22 mouse cellular contexts compared by ENCODE assay signal in genomic region chr5:150452004-150452626, GRCm38 (mm10).
DNase-seq lines count a peak whose midpoint lies in the region; ATAC-seq and TF ChIP-seq lines count a peak whose summit lies in the region.
"Had no signal": no experiment of that assay in that cellular context is flagged by ENCODE, and none has a peak within 500 bp of the region (broad histone marks: within the 10 kb centered on the region; RNA-seq: fewer than 3 reads in every experiment).

No protein-coding gene starts in this region.

- 42% methylated on average over 1 of the region's 1 CpGs for WGBS in intestine, postnatal 0 days
- 59% methylated on average over 1 of the region's 1 CpGs for WGBS in intestine, embryonic 16.5 days
- 41% methylated on average over 1 of the region's 1 CpGs for WGBS in lung, embryonic 16.5 days
- WGBS in stomach, postnatal 0 days = 61% methylated on average over 1 of the region's 1 CpGs

- POLR2A ChIA-PET in Patski (lab: Charles Lee) = interaction anchor here (0.6 to 1.0 kb wide), 2 partner anchors 36 to 50 kb away, joined by 3 read pairs; no protein-coding TSS in a partner anchor

- H3K4me2 ChIP-seq in intestine, postnatal 0 days (replicated peaks; ENCODE audit: low read depth) = no peak overlapping the region
- H3K4me2 ChIP-seq in intestine, embryonic 16.5 days (ENCODE audit: low read depth, low read length) = no peak overlapping the region
- H3K4me2 ChIP-seq in lung, embryonic 16.5 days (ENCODE audit: low read depth, low read length) = no peak overlapping the region
- no peak overlapping the region for H3K4me2 ChIP-seq in stomach, postnatal 0 days (replicated peaks; ENCODE audit: low read depth)
- H3K4me2 ChIP-seq: embryonic facial prominence, embryonic 13.5 days; hindbrain, embryonic 15.5 days; liver, embryonic 15.5 days had no signal

- no peak overlapping the region for H3K27ac ChIP-seq in intestine, postnatal 0 days (ENCODE audit: low read depth, low read length)
- H3K27ac ChIP-seq in intestine, embryonic 16.5 days (ENCODE audit: low read length) = no peak overlapping the region
- 0 out of 2 replicates have a peak overlapping the region, but pooled peaks have one; percentile 13 for H3K27ac ChIP-seq in lung, embryonic 16.5 days (ENCODE audit: low read length)
- H3K27ac ChIP-seq in stomach, postnatal 0 days (replicated peaks) = no peak overlapping the region
- H3K27ac ChIP-seq: embryonic facial prominence, embryonic 13.5 days; hindbrain, embryonic 15.5 days; kidney, postnatal 0 days; limb, embryonic 10.5 days; liver, embryonic 15.5 days; macrophage; midbrain, embryonic 10.5 days had no signal

- TF ChIP-seq EP300 in stomach, postnatal 0 days (optimal IDR thresholded peaks at IDR 0.05) = no peak

- H3K9ac ChIP-seq in intestine, postnatal 0 days (ENCODE audit: low read depth, low read length) = no peak overlapping the region
- H3K9ac ChIP-seq in intestine, embryonic 16.5 days (ENCODE audit: low read depth, low read length) = no peak overlapping the region
- no peak overlapping the region for H3K9ac ChIP-seq in lung, embryonic 16.5 days (ENCODE audit: low read length)
- H3K9ac ChIP-seq in stomach, postnatal 0 days (ENCODE audit: low read length) = no peak overlapping the region
- H3K9ac ChIP-seq: embryonic facial prominence, embryonic 13.5 days; hindbrain, embryonic 15.5 days; liver, embryonic 15.5 days had no signal

- CTCF ChIA-PET in Patski (lab: Charles Lee) = interaction anchor here (2.2 kb wide), 1 partner anchor 10 kb away, joined by 8 read pairs; no protein-coding TSS in a partner anchor

- in situ Hi-C loops in Patski (cut with MboI; ENCODE audit: low pct_unique_long_range_greater_than_20kb) = no loop called here

- H3K9me3 ChIP-seq in intestine, postnatal 0 days (ENCODE audit: control insufficient read depth) = no peaks in the 10 kb centered on the region
- peaks cover 6% of the 10 kb centered on the region; the same call in 1 of the 2 replicates for H3K9me3 ChIP-seq in intestine, embryonic 16.5 days (ENCODE audit: control insufficient read depth, low read length)
- H3K9me3 ChIP-seq in lung, embryonic 16.5 days (ENCODE audit: control insufficient read depth, low read length) = peaks cover 6% of the 10 kb centered on the region; the same call in 1 of the 2 replicates
- H3K9me3 ChIP-seq in stomach, postnatal 0 days (ENCODE audit: control insufficient read depth, low read length) = no peaks in the 10 kb centered on the region
- H3K9me3 ChIP-seq: limb, embryonic 10.5 days had no signal

- DNase-seq in lung, adult 18-20 months = no peak
- DNase-seq in Patski (ENCODE audit: low read depth, low spot score) = no peak
- no peak for DNase-seq in stomach, postnatal 0 days (ENCODE audit: low spot score)
- DNase-seq in testis, postnatal 10 days (ENCODE audit: low spot score) = no peak
- DNase-seq: adrenal gland, postnatal 14 days; cerebellum, adult 11 months; cerebellum, postnatal 10 days; heart, postnatal 36 days; kidney, adult 18-20 months; thymus, postnatal 14 days had no signal

- TF ChIP-seq CTCF in intestine, postnatal 0 days (IDR thresholded peaks at IDR 0.05; ENCODE audit: low read depth) = peak; percentile 25; the same call in 1 of the 2 replicates
- peak; percentile 32 for TF ChIP-seq CTCF in Patski (IDR thresholded peaks at IDR 0.05)
- peak; percentile 33 for TF ChIP-seq CTCF in stomach, postnatal 0 days (IDR thresholded peaks at IDR 0.05; ENCODE audit: low read depth)

- peaks cover 5% of the 10 kb centered on the region; the same call in 1 of the 2 replicates for H3K36me3 ChIP-seq in intestine, postnatal 0 days (ENCODE audit: control insufficient read depth, insufficient read depth)
- H3K36me3 ChIP-seq in intestine, embryonic 16.5 days (ENCODE audit: control insufficient read depth, insufficient read depth, low read length) = peaks cover 3% of the 10 kb centered on the region; the same call in 1 of the 2 replicates
- 0 out of 2 replicates have a peak, but pooled peaks cover 2% of the 10 kb centered on the region for H3K36me3 ChIP-seq in lung, embryonic 16.5 days (ENCODE audit: control insufficient read depth, insufficient read depth, low read length)
- H3K36me3 ChIP-seq in stomach, postnatal 0 days (ENCODE audit: control insufficient read depth, insufficient read depth, low read length) = peaks cover 5% of the 10 kb centered on the region

- H3K4me1 ChIP-seq in intestine, postnatal 0 days (replicated peaks; ENCODE audit: control insufficient read depth, insufficient read depth, low read length) = no peaks in the 10 kb centered on the region
- no peaks in the 10 kb centered on the region for H3K4me1 ChIP-seq in intestine, embryonic 16.5 days (ENCODE audit: control insufficient read depth, insufficient read depth, low read length)
- H3K4me1 ChIP-seq in lung, embryonic 16.5 days (replicated peaks; ENCODE audit: control insufficient read depth, insufficient read depth, low read length) = 0 out of 2 replicates have a peak, but pooled peaks cover 2% of the 10 kb centered on the region
- no peaks in the 10 kb centered on the region for H3K4me1 ChIP-seq in stomach, postnatal 0 days (replicated peaks; ENCODE audit: control insufficient read depth, insufficient read depth)
- H3K4me1 ChIP-seq: embryonic facial prominence, embryonic 13.5 days; hindbrain, embryonic 15.5 days; liver, embryonic 15.5 days; midbrain, embryonic 10.5 days had no signal

- no peak for ATAC-seq in intestine, postnatal 0 days
- ATAC-seq in intestine, embryonic 16.5 days = no peak
- ATAC-seq in lung, embryonic 16.5 days (ENCODE audit: low read depth) = no peak
- ATAC-seq in Patski = no peak
- no peak for ATAC-seq in stomach, postnatal 0 days (ENCODE audit: low FRiP score, low TSS enrichment)
- ATAC-seq: activated CD4-positive, CD25-positive, alpha-beta regulatory T cell, adult 4 months; forebrain, embryonic 14.5 days had no signal

- H3K4me3 ChIP-seq in intestine, postnatal 0 days (ENCODE audit: low read depth, low read length) = no peak overlapping the region
- H3K4me3 ChIP-seq in intestine, embryonic 16.5 days (ENCODE audit: low read length) = no peak overlapping the region
- H3K4me3 ChIP-seq in lung, embryonic 16.5 days (ENCODE audit: low read length) = no peak overlapping the region
- no peak overlapping the region for H3K4me3 ChIP-seq in stomach, postnatal 0 days (ENCODE audit: low read depth, low read length)
- H3K4me3 ChIP-seq: embryonic facial prominence, embryonic 13.5 days; hindbrain, embryonic 15.5 days; limb, embryonic 10.5 days; liver, embryonic 15.5 days; midbrain, embryonic 10.5 days had no signal

- H3K27me3 ChIP-seq in intestine, postnatal 0 days (replicated peaks; ENCODE audit: control insufficient read depth, insufficient read depth, low read length) = no peaks in the 10 kb centered on the region
- no peaks in the 10 kb centered on the region for H3K27me3 ChIP-seq in intestine, embryonic 16.5 days (replicated peaks; ENCODE audit: control insufficient read depth, insufficient read depth, low read length)
- no peaks in the 10 kb centered on the region for H3K27me3 ChIP-seq in lung, embryonic 16.5 days (ENCODE audit: control insufficient read depth, insufficient read depth, low read depth, low read length)
- H3K27me3 ChIP-seq in Patski = no peaks in the 10 kb centered on the region
- no peaks in the 10 kb centered on the region for H3K27me3 ChIP-seq in stomach, postnatal 0 days (ENCODE audit: control insufficient read depth, insufficient read depth, low read length)
- H3K27me3 ChIP-seq: embryonic facial prominence, embryonic 13.5 days; hindbrain, embryonic 15.5 days; liver, embryonic 15.5 days had no signal
